Mouse (Mus musculus) myocyte (in vitro differentiated cells): Measurements from ENCODE around the gene Itpkb.

Experiments
- CEBPB ChIP-seq: IDR thresholded peaks from 2 replicates; pipeline ENCODE4 v1.6.1; 2011; ENCODE audit warnings: mild to moderate bottlenecking, moderate library complexity; ENCODE audit not compliant: poor library complexity, insufficient read depth, severe bottlenecking
- E2F4 ChIP-seq: IDR thresholded peaks from one replicate; pipeline ENCODE4 v1.6.1; 2011; ENCODE audit warnings: mild to moderate bottlenecking, control low read depth, moderate library complexity; ENCODE audit not compliant: insufficient read depth
- MAX ChIP-seq: IDR thresholded peaks from one replicate; pipeline ENCODE4 v1.6.1; 2011; ENCODE audit warnings: low read depth, mild to moderate bottlenecking, control low read depth
- MYOD1 ChIP-seq, 3 experiments: IDR thresholded peaks; one replicate each; pipeline ENCODE4 v1.6.1; 2011; ENCODE audit warnings: control low read depth in 2 of 3, low read depth in 2 of 3, mild to moderate bottlenecking in 2 of 3, moderate library complexity in 1 of 3; ENCODE audit not compliant: insufficient read length in 2 of 3, control insufficient read depth in 1 of 3
- MYOG ChIP-seq, 3 experiments: IDR thresholded peaks; one replicate each; pipeline ENCODE4 v1.6.1; 2011; ENCODE audit warnings: control low read depth in 2 of 3, low read depth in 2 of 3, mild to moderate bottlenecking in 2 of 3; ENCODE audit not compliant: insufficient read length in 2 of 3, control insufficient read depth in 1 of 3, insufficient read depth in 1 of 3
- POLR2A ChIP-seq: IDR thresholded peaks from one replicate; pipeline ENCODE4 v1.6.1; 2011; ENCODE audit warnings: low read depth, mild to moderate bottlenecking, control low read depth, moderate library complexity; ENCODE audit not compliant: insufficient read length
- REST ChIP-seq: IDR thresholded peaks from one replicate; pipeline ENCODE4 v1.6.1; 2011; ENCODE audit warnings: mild to moderate bottlenecking, control low read depth, moderate library complexity; ENCODE audit not compliant: insufficient read depth, insufficient read length
- SRF ChIP-seq: IDR thresholded peaks from one replicate; pipeline ENCODE4 v1.6.1; 2011; ENCODE audit warnings: low read depth; ENCODE audit not compliant: control insufficient read depth, insufficient read length
- TCF12 ChIP-seq: IDR thresholded peaks from one replicate; pipeline ENCODE4 v1.6.1; 2011; ENCODE audit warnings: mild to moderate bottlenecking, control low read depth; ENCODE audit not compliant: poor library complexity, insufficient read depth, severe bottlenecking
- TCF3 ChIP-seq: IDR thresholded peaks from one replicate; pipeline ENCODE4 v1.6.1; 2011; ENCODE audit warnings: low read depth, control low read depth; ENCODE audit not compliant: insufficient read length
- USF1 ChIP-seq: IDR thresholded peaks from one replicate; pipeline ENCODE4 v1.6.1; 2011; ENCODE audit warnings: low read depth, mild to moderate bottlenecking, control low read depth, moderate library complexity

DNA sequence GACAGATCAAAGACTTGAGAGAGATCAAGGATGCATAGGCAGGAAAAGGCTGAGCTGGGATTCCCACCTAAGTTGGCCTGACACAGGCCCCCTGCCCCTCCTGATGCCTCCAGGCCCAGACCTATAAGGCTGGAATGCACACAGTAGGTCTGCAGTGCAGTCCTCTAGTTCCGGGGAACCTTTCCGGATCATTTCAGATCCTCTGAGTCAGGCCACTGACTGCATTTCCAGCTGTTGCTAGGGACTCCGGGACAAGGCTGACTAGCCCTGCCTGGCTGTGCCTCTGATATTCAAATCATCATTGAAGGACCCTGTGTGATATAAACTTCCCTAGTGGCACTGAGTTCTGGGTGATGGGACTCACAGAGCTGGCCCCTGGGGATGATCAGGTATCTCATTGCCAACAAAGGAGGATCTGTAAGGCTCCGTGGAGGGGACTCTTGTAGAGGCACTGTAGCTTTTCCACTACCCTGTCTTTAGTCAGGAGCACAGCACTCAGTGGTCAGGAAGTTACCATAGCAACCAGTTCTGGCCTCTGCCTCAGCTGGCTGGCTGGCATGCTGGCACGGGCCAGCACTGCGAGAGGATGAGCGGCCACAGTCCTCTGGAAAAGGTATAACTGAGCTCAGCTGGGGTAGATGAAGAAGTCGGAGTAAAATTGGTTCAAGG is 90.3 kb downstream of the Itpkb start:
- TF ChIP-seq POLR2A (no peak), USF1 (no peak), MYOG (IDR thresholded peaks at IDR 0.05; ENCODE audit: control insufficient read depth in 1 of 3, insufficient read depth in 1 of 3, insufficient read length in 2 of 3, low read depth in 2 of 3) (no peak), MAX (no peak), SRF (no peak), E2F4 (no peak), TCF3 (no peak), MYOD1 (IDR thresholded peaks at IDR 0.05; ENCODE audit: control insufficient read depth in 1 of 3, insufficient read length in 2 of 3, low read depth in 2 of 3) (no peak), CEBPB (no peak), REST (no peak), TCF12 (no peak)
